Mouse (Mus musculus) lung, embryonic 16.5 days (tissue): ENCODE results near the gene Snx11. TPM values are rescaled to one million over a fixed set of nuclear protein-coding genes. Genes with fewer than 3 reads are reported as not detected.

Source experiments
- ATAC-seq: fragments of 200-750 bp; cut with Nextera tagmentation; 2 replicates; pipeline ENCODE4 v1.8.0; 2017; ENCODE audit warnings: low read depth, mild to moderate bottlenecking, moderate library complexity
- H3K27ac ChIP-seq: fragments of 300-500 bp; sonication (generic); 2 replicates; pipeline ENCODE4 v1.5.1; 2014; ENCODE audit warnings: mild to moderate bottlenecking, control low read depth, low read length
- H3K27me3 ChIP-seq: fragments of 300-500 bp; sonication (generic); 2 replicates; pipeline ENCODE4 v1.6.1; 2014; ENCODE audit warnings: low read depth, low read length, mixed read lengths; ENCODE audit not compliant: control insufficient read depth, insufficient read depth
- H3K36me3 ChIP-seq: fragments of 300-500 bp; sonication (generic); 2 replicates; pipeline ENCODE4 v1.6.1; 2014; ENCODE audit warnings: low read length; ENCODE audit not compliant: control insufficient read depth, insufficient read depth
- H3K4me1 ChIP-seq: fragments of 300-500 bp; sonication (generic); replicated peaks from 2 replicates; pipeline ENCODE4 v1.6.1; 2014; ENCODE audit warnings: low read length, mixed read lengths; ENCODE audit not compliant: control insufficient read depth, insufficient read depth
- H3K4me2 ChIP-seq: fragments of 300-500 bp; sonication (generic); 2 replicates; pipeline ENCODE4 v1.6.1; 2014; ENCODE audit warnings: low read depth, low read length, control low read depth
- H3K4me3 ChIP-seq: fragments of 300-500 bp; sonication (generic); 2 replicates; pipeline ENCODE4 v1.5.1; 2014; ENCODE audit warnings: mild to moderate bottlenecking, low read length, control low read depth
- H3K9ac ChIP-seq: fragments of 300-500 bp; sonication (generic); 2 replicates; pipeline ENCODE4 v1.6.1; 2014; ENCODE audit warnings: low read length, control low read depth
- H3K9me3 ChIP-seq: fragments of 300-500 bp; sonication (generic); 2 replicates; pipeline ENCODE4 v1.6.1; 2016; ENCODE audit warnings: low read length; ENCODE audit not compliant: control insufficient read depth
- WGBS: fragments of 180-500 bp; shearing (Covaris S2); extraction: QIAGEN DNeasy Blood & Tissue Kit; methylation state at CpG from one replicate; pipeline ENCODE4 v1.1.7; 2014; 5-methylcytosine and 5-hydroxymethylcytosine counted together
- polyA plus RNA-seq: library from polyadenylated mRNA; unstranded; fragments of >200 nt; fragmentation: Nextera tagmentation; extraction: Ambion mirVana; gene quantifications from 2 replicates; pipeline ENCODE4 v1.2.1, GENCODE M21; 2015

The Snx11 gene
- polyA plus RNA-seq, 1 experiment from 2014 or later: 16.6 TPM

DNA sequence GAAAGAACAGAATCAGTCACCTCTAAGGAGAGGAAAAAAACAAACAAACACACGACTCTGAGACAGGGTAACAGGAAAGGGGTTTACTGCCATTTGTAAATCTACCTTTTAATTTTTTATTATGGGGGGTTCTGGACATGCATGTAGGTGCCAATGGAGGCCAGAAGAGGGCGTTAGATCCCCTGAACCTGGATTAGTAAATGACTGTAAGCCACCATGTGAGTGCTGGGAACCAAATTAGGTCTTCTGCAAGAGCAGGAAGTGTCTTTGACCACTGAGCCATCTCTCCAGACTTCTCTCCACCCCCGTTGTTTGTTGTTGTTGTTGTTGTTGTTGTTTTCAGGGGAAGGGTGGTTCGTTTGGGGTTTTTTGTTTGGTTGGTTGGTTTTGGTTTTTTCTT lies 19.9 kb downstream of the Snx11 start:
- H3K27me3 ChIP-seq: no peaks in the 10 kb centered on the region
- ATAC-seq: no peak
- WGBS: 42% methylated on average over 4 of the region's 4 CpGs
- no peaks in the 10 kb centered on the region for H3K4me1 ChIP-seq
- H3K4me3 ChIP-seq: no peak overlapping the region
- no peak overlapping the region for H3K4me2 ChIP-seq
- H3K27ac ChIP-seq: no peak overlapping the region
- no peaks in the 10 kb centered on the region for H3K36me3 ChIP-seq
- no peaks in the 10 kb centered on the region for H3K9me3 ChIP-seq
- no peak overlapping the region for H3K9ac ChIP-seq

DNA sequence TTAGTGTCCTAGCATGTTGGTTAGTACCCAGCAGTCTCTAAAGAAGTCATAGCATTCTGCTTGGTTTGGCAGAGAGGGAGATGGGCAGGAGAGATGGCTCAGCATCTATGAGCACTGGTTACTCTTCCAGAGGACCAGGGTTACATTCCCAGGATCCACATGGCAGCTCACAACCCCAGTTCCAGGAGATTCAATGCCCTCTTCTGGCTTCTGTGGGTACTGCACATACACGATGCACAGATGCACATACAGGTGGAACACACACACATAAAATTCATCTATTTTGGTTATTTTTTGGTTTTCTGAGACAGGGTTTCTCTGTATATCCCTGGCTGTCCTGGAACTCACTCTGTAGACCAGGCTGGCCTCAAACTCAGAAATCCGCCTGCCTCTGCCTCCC lies 22.1 kb downstream of the Snx11 start:
- Histone ChIP-seq H3K36me3 (no peaks in the 10 kb centered on the region), H3K4me2 (no peak overlapping the region), H3K27me3 (no peaks in the 10 kb centered on the region; the same call in 1 of the 2 replicates), H3K4me1 (no peaks in the 10 kb centered on the region), H3K9ac (no peak overlapping the region), H3K4me3 (no peak overlapping the region), H3K9me3 (no peaks in the 10 kb centered on the region), H3K27ac (no peak overlapping the region)
- no peak for ATAC-seq
- WGBS: 93% methylated on average over 2 of the region's 2 CpGs

DNA sequence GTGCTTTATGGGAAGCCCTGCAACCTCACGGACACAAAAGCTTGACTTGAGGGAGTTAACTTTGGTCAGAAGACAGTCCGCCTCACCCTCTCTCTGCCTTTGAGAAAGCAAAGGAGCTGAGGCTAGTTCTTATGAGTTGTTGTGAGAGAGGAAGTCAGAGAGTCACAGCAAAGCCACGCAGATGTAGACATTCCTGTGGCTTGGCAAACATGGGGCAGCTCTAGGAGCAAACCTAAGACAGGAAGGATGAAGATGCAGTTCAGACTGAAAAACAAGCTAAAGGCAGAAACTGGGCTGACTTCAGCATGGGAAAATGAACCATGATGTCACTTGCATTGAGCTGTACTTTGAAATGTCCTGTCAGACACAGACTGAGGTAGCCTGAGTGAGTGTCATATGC lies 29.8 kb downstream of the Snx11 start:
- Histone ChIP-seq H3K27ac (no peak overlapping the region), H3K4me1 (no peaks in the 10 kb centered on the region; the same call in none of the 2 replicates), H3K9me3 (no peaks in the 10 kb centered on the region), H3K27me3 (peaks cover 6% of the 10 kb centered on the region; the same call in 1 of the 2 replicates), H3K9ac (no peak overlapping the region), H3K4me3 (no peak overlapping the region), H3K4me2 (no peak overlapping the region), H3K36me3 (no peaks in the 10 kb centered on the region)
- no peak for ATAC-seq
- 34% methylated on average over 3 of the region's 3 CpGs for WGBS

DNA sequence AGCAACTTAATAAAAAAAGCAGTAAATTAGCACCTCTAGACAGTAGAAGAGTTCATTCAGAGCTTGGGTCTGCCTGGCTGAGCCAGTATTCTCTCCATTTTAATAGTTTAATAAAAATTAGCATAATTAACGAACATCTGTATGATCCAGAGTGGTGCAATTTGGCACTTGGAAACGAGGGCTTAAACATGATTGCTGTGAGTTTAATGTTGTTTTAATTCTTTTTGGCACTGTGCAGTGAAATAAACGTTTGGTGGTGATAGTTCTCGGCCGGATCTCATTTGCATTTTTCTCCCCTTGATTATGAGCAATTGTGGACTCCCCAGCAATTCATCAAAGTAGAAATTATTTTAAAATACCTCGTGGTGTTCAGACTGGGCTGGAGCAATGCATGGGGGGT lies 30.7 kb downstream of the Snx11 start:
- H3K4me1 ChIP-seq: no peaks in the 10 kb centered on the region; the same call in none of the 2 replicates
- 64% methylated on average over 6 of the region's 6 CpGs for WGBS
- no peak for ATAC-seq

DNA sequence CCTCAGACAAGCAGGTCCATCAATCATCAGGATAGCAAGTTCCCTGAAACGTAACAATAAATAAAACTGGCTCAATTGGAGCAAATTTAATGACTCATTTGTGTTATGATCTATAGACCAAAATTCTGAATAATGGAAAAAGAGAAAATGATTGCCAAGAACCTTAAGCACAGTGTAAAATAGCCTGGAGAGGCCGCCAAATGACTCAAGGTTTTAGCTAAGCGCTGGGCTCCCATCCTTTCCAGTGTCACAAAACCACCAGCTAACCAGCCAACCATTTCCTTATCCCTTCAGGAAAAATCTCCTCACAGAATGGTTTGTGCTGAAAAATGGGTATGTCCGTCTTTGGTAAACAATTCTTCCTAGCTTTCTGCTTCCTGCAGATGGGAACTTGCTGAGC lies 33.5 kb downstream of the Snx11 start:
- no peaks in the 10 kb centered on the region; the same call in none of the 2 replicates for H3K4me1 ChIP-seq
- no peak overlapping the region for H3K4me2 ChIP-seq
- no peak for ATAC-seq
- H3K4me3 ChIP-seq: no peak overlapping the region
- H3K36me3 ChIP-seq: no peaks in the 10 kb centered on the region
- H3K27me3 ChIP-seq: peaks cover 24% of the 10 kb centered on the region
- H3K27ac ChIP-seq: no peak overlapping the region
- H3K9ac ChIP-seq: no peak overlapping the region
- H3K9me3 ChIP-seq: no peaks in the 10 kb centered on the region
- 56% methylated on average over 4 of the region's 4 CpGs for WGBS

More for the DNA sequence above, 30.7 kb downstream of the Snx11 start:
- Histone ChIP-seq H3K27ac (no peak overlapping the region), H3K36me3 (no peaks in the 10 kb centered on the region), H3K27me3 (peaks cover 15% of the 10 kb centered on the region), H3K9me3 (no peaks in the 10 kb centered on the region), H3K4me2 (no peak overlapping the region), H3K9ac (no peak overlapping the region), H3K4me3 (no peak overlapping the region)

DNA sequence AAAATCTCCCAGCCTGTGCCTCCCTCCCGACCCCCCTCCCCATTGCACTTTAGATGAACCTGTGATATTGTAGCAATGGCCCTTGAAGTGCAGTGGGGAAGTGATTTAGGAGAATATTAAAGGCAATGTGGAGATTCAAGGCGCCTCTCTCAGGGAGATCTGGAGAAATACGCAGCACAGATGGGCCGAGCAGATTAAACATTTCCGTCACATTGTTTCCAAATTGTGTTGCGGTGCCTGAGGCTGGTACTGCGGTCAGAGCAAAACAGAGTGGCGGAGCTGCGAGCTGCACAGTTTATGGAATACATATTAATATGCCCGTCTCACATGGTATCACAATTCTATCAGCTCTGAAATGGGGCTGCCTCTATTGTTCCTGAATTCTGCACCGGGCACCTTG lies 34.4 kb downstream of the Snx11 start:
- H3K4me2 ChIP-seq: no peak overlapping the region; the same call in 1 of the 2 replicates

DNA sequence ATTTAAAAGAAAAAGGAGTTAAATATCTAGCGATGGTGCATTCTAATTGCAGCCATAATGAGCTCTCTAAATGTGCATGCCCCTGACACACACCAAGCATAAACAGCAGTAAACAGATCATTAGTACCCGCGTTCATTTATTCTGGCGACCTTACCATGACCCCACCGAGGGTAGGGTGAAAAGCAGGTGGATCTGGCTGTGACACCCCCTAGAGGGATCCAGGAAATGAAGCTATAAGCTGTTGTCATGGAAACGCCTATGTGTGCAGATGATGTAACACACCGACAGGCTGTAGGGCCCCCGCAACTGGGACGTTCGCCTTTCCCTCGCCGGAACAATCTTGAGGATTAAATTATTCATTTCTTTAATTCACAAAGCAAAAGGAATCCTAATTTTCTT lies 35.4 kb downstream of the Snx11 start:
- 18% methylated on average over 12 of the region's 12 CpGs for WGBS
- Histone ChIP-seq H3K9ac (no peak overlapping the region), H3K27me3 (peaks cover 24% of the 10 kb centered on the region), H3K36me3 (no peaks in the 10 kb centered on the region), H3K27ac (no peak overlapping the region), H3K4me3 (no peak overlapping the region), H3K4me1 (no peaks in the 10 kb centered on the region; the same call in none of the 2 replicates), H3K4me2 (no peak overlapping the region), H3K9me3 (no peaks in the 10 kb centered on the region)
- ATAC-seq: no peak

More for the DNA sequence above, 34.4 kb downstream of the Snx11 start:
- no peak for ATAC-seq
- Histone ChIP-seq H3K4me1 (no peaks in the 10 kb centered on the region; the same call in none of the 2 replicates), H3K27ac (no peak overlapping the region), H3K9me3 (no peaks in the 10 kb centered on the region), H3K9ac (no peak overlapping the region), H3K4me3 (no peak overlapping the region), H3K27me3 (peaks cover 24% of the 10 kb centered on the region), H3K36me3 (no peaks in the 10 kb centered on the region)
- 17% methylated on average over 11 of the region's 11 CpGs for WGBS

DNA sequence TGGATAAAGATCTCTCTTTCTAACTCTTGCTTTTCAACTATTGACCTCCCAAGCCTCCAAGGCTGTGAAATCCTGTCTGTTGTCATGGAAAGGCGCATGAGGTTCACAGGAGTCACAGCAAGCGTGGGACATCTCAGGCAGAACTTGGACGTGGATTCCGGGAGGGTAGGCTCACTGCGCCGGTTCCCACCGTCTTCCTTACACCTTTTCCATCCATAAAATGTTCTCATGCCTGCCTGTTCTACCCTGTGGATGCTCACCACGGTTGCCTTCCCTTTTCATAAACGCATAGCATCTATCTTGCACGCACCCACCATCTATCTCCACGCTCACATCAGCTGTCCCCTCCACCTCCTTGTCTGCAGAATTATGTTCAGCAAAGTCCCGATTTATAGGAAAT lies 36.6 kb downstream of the Snx11 start:
- peaks cover 7% of the 10 kb centered on the region for H3K4me1 ChIP-seq
- peaks cover 27% of the 10 kb centered on the region for H3K27me3 ChIP-seq
- H3K36me3 ChIP-seq: no peaks in the 10 kb centered on the region
- H3K9ac ChIP-seq: no peak overlapping the region
- WGBS: 53% methylated on average over 12 of the region's 12 CpGs
- H3K4me3 ChIP-seq: no peak overlapping the region
- no peak overlapping the region for H3K27ac ChIP-seq
- ATAC-seq: no peak
- no peak overlapping the region for H3K4me2 ChIP-seq
- no peaks in the 10 kb centered on the region for H3K9me3 ChIP-seq

DNA sequence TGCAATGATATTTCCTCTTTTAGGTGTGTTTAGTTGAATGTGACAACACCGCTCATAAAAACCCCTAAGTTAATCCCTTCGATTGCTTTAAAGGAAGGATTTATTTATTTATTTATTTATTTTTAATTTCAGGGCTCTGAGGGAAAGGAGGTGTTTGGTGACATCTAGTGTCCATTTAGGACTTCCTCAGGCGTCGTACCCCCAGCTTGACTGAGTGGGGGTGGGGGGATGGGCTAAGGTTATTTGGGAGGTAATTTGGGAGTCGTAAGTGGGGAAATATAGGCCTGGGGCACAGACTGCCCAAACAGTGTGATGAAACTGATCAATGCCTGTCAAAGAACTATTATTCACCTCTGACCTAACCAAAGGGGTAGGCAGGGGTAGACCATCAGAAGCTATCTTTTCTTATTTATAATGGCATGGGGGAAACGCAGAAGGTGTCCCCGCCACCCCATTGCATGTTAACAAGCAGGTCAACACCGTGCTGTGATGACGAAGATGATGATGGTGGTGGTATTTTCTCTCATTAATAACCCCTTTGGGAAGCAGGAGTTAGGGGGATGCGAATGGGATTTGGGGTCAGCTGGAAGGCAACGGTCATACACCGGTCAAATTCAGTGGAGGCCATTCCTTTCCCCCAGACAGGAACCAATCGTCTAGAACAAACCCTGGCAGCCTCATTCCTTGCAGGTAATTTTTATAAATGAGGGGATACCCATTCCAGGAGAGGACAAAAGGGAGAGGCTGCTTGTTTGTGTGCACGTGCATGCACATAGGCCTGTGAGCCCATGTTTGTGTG lies 39.5 kb downstream of the Snx11 start:
- Histone ChIP-seq H3K4me1 (peaks cover 10% of the 10 kb centered on the region), H3K4me2 (no peak overlapping the region), H3K9me3 (no peaks in the 10 kb centered on the region), H3K36me3 (no peaks in the 10 kb centered on the region), H3K9ac (no peak overlapping the region), H3K4me3 (no peak overlapping the region), H3K27me3 (peaks cover 22% of the 10 kb centered on the region), H3K27ac (no peak overlapping the region)
- whole genome bisulfite sequencing: 62% methylated on average over 14 of the region's 14 CpGs
- ATAC-seq: no peak
